10 mouse cellular contexts compared by ENCODE assay signal in genomic region chr1:160534571-160535335, GRCm38 (mm10).
DNase-seq lines count a peak whose midpoint lies in the region; ATAC-seq and TF ChIP-seq lines count a peak whose summit lies in the region.
"Had no signal": no experiment of that assay in that cellular context is flagged by ENCODE, and none has a peak within 500 bp of the region (broad histone marks: within the 10 kb centered on the region; RNA-seq: fewer than 3 reads in every experiment).

No protein-coding gene starts in this region.

- no peaks in the 10 kb centered on the region for H3K9me3 ChIP-seq in midbrain, embryonic 11.5 days (ENCODE audit: control insufficient read depth, low read length)
- H3K9me3 ChIP-seq in midbrain, embryonic 10.5 days (replicated peaks): no peaks in the 10 kb centered on the region
- H3K9me3 ChIP-seq in heart, postnatal 0 days (replicated peaks; ENCODE audit: control insufficient read depth, low read length): no peaks in the 10 kb centered on the region
- H3K9me3 ChIP-seq in stomach, postnatal 0 days (ENCODE audit: control insufficient read depth, low read length): no peaks in the 10 kb centered on the region

- no peaks in the 10 kb centered on the region for H3K4me1 ChIP-seq in midbrain, embryonic 11.5 days (ENCODE audit: control insufficient read depth, insufficient read depth, low read length)
- H3K4me1 ChIP-seq in midbrain, embryonic 10.5 days: peaks cover 9% of the 10 kb centered on the region
- peaks cover 18% of the 10 kb centered on the region for H3K4me1 ChIP-seq in heart, postnatal 0 days (ENCODE audit: control insufficient read depth, insufficient read depth)
- no peaks in the 10 kb centered on the region for H3K4me1 ChIP-seq in stomach, postnatal 0 days (replicated peaks; ENCODE audit: control insufficient read depth, insufficient read depth)

- no peak overlapping the region for H3K4me2 ChIP-seq in midbrain, embryonic 11.5 days
- no peak overlapping the region; the same call in 1 of the 2 replicates for H3K4me2 ChIP-seq in heart, postnatal 0 days (ENCODE audit: low read depth, low read length)
- H3K4me2 ChIP-seq in stomach, postnatal 0 days (replicated peaks; ENCODE audit: low read depth): no peak overlapping the region

- H3K27ac ChIP-seq in midbrain, embryonic 11.5 days (ENCODE audit: low read depth, low read length): no peak overlapping the region
- H3K27ac ChIP-seq in midbrain, embryonic 10.5 days (replicated peaks): no peak overlapping the region
- H3K27ac ChIP-seq in heart, postnatal 0 days (ENCODE audit: low read depth): peak overlapping the region; percentile 48
- no peak overlapping the region for H3K27ac ChIP-seq in stomach, postnatal 0 days (replicated peaks)
- H3K27ac ChIP-seq: gastrocnemius, adult 2 months; liver, embryonic 14.5 days had no signal

- no peaks in the 10 kb centered on the region for H3K36me3 ChIP-seq in midbrain, embryonic 11.5 days (ENCODE audit: control insufficient read depth, insufficient read depth, low read length)
- H3K36me3 ChIP-seq in midbrain, embryonic 10.5 days: no peaks in the 10 kb centered on the region
- H3K36me3 ChIP-seq in heart, postnatal 0 days (replicated peaks; ENCODE audit: control insufficient read depth, insufficient read depth, low read length): no peaks in the 10 kb centered on the region
- H3K36me3 ChIP-seq in stomach, postnatal 0 days (ENCODE audit: control insufficient read depth, insufficient read depth, low read length): no peaks in the 10 kb centered on the region

- DNase-seq in midbrain, embryonic 11.5 days (ENCODE audit: low spot score, missing footprints): peak; percentile 80
- no peak for DNase-seq in midbrain, embryonic 10.5 days (ENCODE audit: low spot score)
- peak; percentile 76 for DNase-seq in heart, postnatal 0 days (ENCODE audit: low spot score)
- peak; percentile 28 to 67 for DNase-seq in left cerebral cortex, adult 9 months (ENCODE audit: low spot score in 2 of 2)
- peak; percentile 80 for DNase-seq in telencephalon, adult 2 months (ENCODE audit: low read depth, low spot score)
- DNase-seq in adrenal gland, postnatal 10 days: no peak
- no peak for DNase-seq in urinary bladder, adult 18-20 months (ENCODE audit: low spot score in 2 of 2)
- no peak for DNase-seq in stomach, postnatal 0 days (ENCODE audit: low spot score)
- DNase-seq: gastrocnemius, adult 2 months had no signal

- no peak for TF ChIP-seq EP300 in heart, postnatal 0 days (IDR thresholded peaks at IDR 0.05; ENCODE audit: low read depth)
- TF ChIP-seq EP300 in stomach, postnatal 0 days (optimal IDR thresholded peaks at IDR 0.05): no peak

- H3K27me3 ChIP-seq in midbrain, embryonic 11.5 days (ENCODE audit: control insufficient read depth, insufficient read depth, low read length): no peaks in the 10 kb centered on the region
- H3K27me3 ChIP-seq in midbrain, embryonic 10.5 days (ENCODE audit: low read depth, poor library complexity, severe bottlenecking): no peaks in the 10 kb centered on the region
- H3K27me3 ChIP-seq in heart, postnatal 0 days (ENCODE audit: control insufficient read depth, insufficient read depth, low read length): no peaks in the 10 kb centered on the region
- H3K27me3 ChIP-seq in stomach, postnatal 0 days (ENCODE audit: control insufficient read depth, insufficient read depth, low read length): no peaks in the 10 kb centered on the region

- no peak overlapping the region for H3K9ac ChIP-seq in midbrain, embryonic 11.5 days (ENCODE audit: low read length)
- no peak overlapping the region for H3K9ac ChIP-seq in heart, postnatal 0 days (replicated peaks; ENCODE audit: low read depth, low read length)
- no peak overlapping the region for H3K9ac ChIP-seq in stomach, postnatal 0 days (ENCODE audit: low read length)
- H3K9ac ChIP-seq: liver, embryonic 14.5 days had no signal

- 86% methylated on average over 2 of the region's 2 CpGs for WGBS in midbrain, embryonic 11.5 days
- WGBS in midbrain, embryonic 10.5 days: 84% methylated on average over 2 of the region's 2 CpGs
- WGBS in heart, postnatal 0 days: 62% methylated on average over 2 of the region's 2 CpGs
- 81% methylated on average over 2 of the region's 2 CpGs for WGBS in stomach, postnatal 0 days

- no peak for TF ChIP-seq CTCF in heart, postnatal 0 days (IDR thresholded peaks at IDR 0.05; ENCODE audit: low read depth)
- no peak for TF ChIP-seq CTCF in stomach, postnatal 0 days (IDR thresholded peaks at IDR 0.05; ENCODE audit: low read depth)

- peak; percentile 64 for ATAC-seq in midbrain, embryonic 11.5 days (ENCODE audit: low FRiP score)
- peak; percentile 85 for ATAC-seq in heart, postnatal 0 days (ENCODE audit: insufficient read depth, low read depth)
- ATAC-seq in stomach, postnatal 0 days (ENCODE audit: low FRiP score, low TSS enrichment): no peak

- no peak overlapping the region for H3K4me3 ChIP-seq in midbrain, embryonic 11.5 days (ENCODE audit: low read depth, low read length)
- H3K4me3 ChIP-seq in midbrain, embryonic 10.5 days: no peak overlapping the region
- H3K4me3 ChIP-seq in heart, postnatal 0 days (ENCODE audit: low read depth, low read length): no peak overlapping the region
- no peak overlapping the region for H3K4me3 ChIP-seq in stomach, postnatal 0 days (ENCODE audit: low read depth, low read length)
- H3K4me3 ChIP-seq: gastrocnemius, adult 2 months had no signal

Comparison
In these comparisons a context has a peak if more than half of its experiments do, and no peak if none do; other contexts are left out.
1. DNase-seq: peak in midbrain, embryonic 11.5 days (single experiment), heart, postnatal 0 days (single experiment), left cerebral cortex, adult 9 months (2 of 2) and telencephalon, adult 2 months (single experiment); none in midbrain, embryonic 10.5 days (single experiment), adrenal gland, postnatal 10 days (single experiment), urinary bladder, adult 18-20 months (0 of 2) and stomach, postnatal 0 days (single experiment).